Mouse (Mus musculus): ENCODE results near the gene Rasa2.

DNA sequence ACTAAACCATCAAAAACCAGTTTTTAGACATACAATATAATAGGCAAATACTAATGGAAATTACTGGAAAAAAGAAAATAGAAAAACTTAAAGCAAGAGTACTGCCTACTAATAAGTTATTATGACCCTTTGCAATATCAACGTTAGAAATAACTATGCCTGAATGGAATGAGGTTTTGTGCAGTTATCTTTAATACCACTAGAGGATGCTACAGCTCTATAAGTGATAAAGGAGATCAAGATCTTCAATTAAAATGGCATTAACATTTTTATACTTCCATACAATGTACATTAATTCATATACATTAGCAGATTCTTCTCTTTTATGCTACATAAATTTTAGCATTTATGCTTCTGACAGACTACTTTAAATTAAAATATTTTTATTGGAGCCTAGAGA, 58.2 kb downstream of the Rasa2 start:
- no peak for TF ChIP-seq POLR2A (IDR thresholded peaks at IDR 0.05; ENCODE audit: borderline replicate concordance, extremely low read depth, insufficient read depth, insufficient read length, poor library complexity, severe bottlenecking)
- TF ChIP-seq CTCF (IDR thresholded peaks at IDR 0.05; ENCODE audit: borderline replicate concordance, extremely low read depth, insufficient read depth, insufficient read length): no peak

Data from brain, embryonic 14.5 days (tissue).